ENCODE assay signal across 22 mouse cellular contexts in the genomic region with DNA sequence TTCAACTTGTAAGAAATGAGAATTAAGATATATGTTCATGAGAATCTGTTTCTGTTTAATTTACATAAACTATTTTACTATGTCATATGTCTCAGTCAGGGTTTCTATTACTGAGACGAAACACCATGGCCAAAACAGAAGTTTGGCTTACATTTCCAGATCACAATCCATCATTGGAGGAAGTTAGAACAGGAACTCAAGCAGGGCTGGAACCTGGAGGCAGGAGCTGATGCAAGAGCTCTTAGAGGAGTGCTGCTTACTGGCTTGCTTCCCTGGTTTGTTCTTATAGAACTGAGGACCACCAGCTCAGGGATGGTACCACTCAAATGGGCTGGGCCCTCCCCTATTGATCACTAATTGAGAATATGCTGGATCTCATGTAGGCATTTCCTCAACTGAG. TPM values are rescaled to one million over a fixed set of nuclear protein-coding genes. Genes with fewer than 3 reads are reported as not detected.
DNase-seq lines count a peak whose midpoint lies in the region; ATAC-seq and TF ChIP-seq lines count a peak whose summit lies in the region.
"Had no signal": no experiment of that assay in that cellular context is flagged by ENCODE, and none has a peak within 500 bp of the region (broad histone marks: within the 10 kb centered on the region; RNA-seq: fewer than 3 reads in every experiment).

No protein-coding gene starts in this region.

- peak; percentile 61 for ATAC-seq in monocyte, adult 5-6 weeks (replicated peaks; ENCODE audit: insufficient number of reproducible peaks, low FRiP score, low TSS enrichment, poor library complexity, severe bottlenecking)
- ATAC-seq in stomach, postnatal 0 days (ENCODE audit: low FRiP score, low TSS enrichment) = no peak
- ATAC-seq: activated CD4-positive, CD25-positive, alpha-beta regulatory T cell, adult 4 months; CD4-positive, CD25-positive, alpha-beta regulatory T cell, adult 4 months; forebrain, embryonic 13.5 days; forebrain, postnatal 0 days; Patski had no signal

- TF ChIP-seq CTCF in MEL (IDR thresholded peaks at IDR 0.05 in 2 of 3, conservative IDR thresholded peaks at IDR 0.05 in 1 of 3; ENCODE audit: control insufficient read depth in 1 of 3, insufficient read depth in 1 of 3, low read depth in 2 of 3, low read length in 3 of 3, poor library complexity in 1 of 3, severe bottlenecking in 1 of 3) = no peak
- TF ChIP-seq CTCF in stomach, postnatal 0 days (IDR thresholded peaks at IDR 0.05; ENCODE audit: low read depth) = no peak

- H3K4me2 ChIP-seq in stomach, postnatal 0 days (replicated peaks; ENCODE audit: low read depth) = no peak overlapping the region
- H3K4me2 ChIP-seq: forebrain, embryonic 13.5 days; heart, embryonic 11.5 days; hindbrain, embryonic 14.5 days had no signal

- peaks cover 0 to 12% of the 10 kb centered on the region in 2 experiments; a peak in 2 of 4 replicates for H3K36me3 ChIP-seq in MEL (ENCODE audit: control insufficient read depth in 1 of 2, insufficient read depth in 2 of 2, low read length in 2 of 2)
- no peaks in the 10 kb centered on the region for H3K36me3 ChIP-seq in stomach, postnatal 0 days (ENCODE audit: control insufficient read depth, insufficient read depth, low read length)
- H3K36me3 ChIP-seq in limb, embryonic 10.5 days = peaks cover under 1% of the 10 kb centered on the region; the same call in 1 of the 2 replicates
- H3K36me3 ChIP-seq: embryonic facial prominence, embryonic 10.5 days; G1E had no signal

- TF ChIP-seq POLR2A in MEL (IDR thresholded peaks at IDR 0.05; ENCODE audit: control insufficient read depth in 1 of 2, insufficient read depth in 1 of 2, low read depth in 1 of 2, low read length in 2 of 2, poor library complexity in 1 of 2) = no peak

- no peak overlapping the region for H3K9ac ChIP-seq in MEL (ENCODE audit: control insufficient read depth, low read depth, low read length, poor library complexity, severe bottlenecking)
- H3K9ac ChIP-seq in stomach, postnatal 0 days (ENCODE audit: low read length) = no peak overlapping the region
- H3K9ac ChIP-seq: forebrain, embryonic 13.5 days; forebrain, postnatal 0 days; hindbrain, embryonic 14.5 days had no signal

- H3K27ac ChIP-seq in MEL (ENCODE audit: control insufficient read depth, low read depth, low read length) = no peak overlapping the region
- H3K27ac ChIP-seq in stomach, postnatal 0 days (replicated peaks) = no peak overlapping the region
- H3K27ac ChIP-seq in limb, embryonic 10.5 days = no peak overlapping the region
- H3K27ac ChIP-seq: embryonic facial prominence, embryonic 10.5 days; forebrain, embryonic 13.5 days; heart, adult 2 months; hindbrain, embryonic 10.5 days; hindbrain, embryonic 14.5 days had no signal

- no peaks in the 10 kb centered on the region for H3K27me3 ChIP-seq in MEL (ENCODE audit: control insufficient read depth in 1 of 2, insufficient read depth in 2 of 2, low read length in 2 of 2)
- H3K27me3 ChIP-seq in stomach, postnatal 0 days (ENCODE audit: control insufficient read depth, insufficient read depth, low read length) = no peaks in the 10 kb centered on the region
- no peaks in the 10 kb centered on the region for H3K27me3 ChIP-seq in limb, embryonic 10.5 days (ENCODE audit: low read depth, poor library complexity, severe bottlenecking)
- H3K27me3 ChIP-seq: forebrain, embryonic 13.5 days; Patski had no signal

- H3K4me3 ChIP-seq in MEL (ENCODE audit: control insufficient read depth in 1 of 2, insufficient read depth in 1 of 2, low read depth in 2 of 2, low read length in 2 of 2) = no peak overlapping the region
- H3K4me3 ChIP-seq in stomach, postnatal 0 days (ENCODE audit: low read depth, low read length) = no peak overlapping the region
- H3K4me3 ChIP-seq in limb, embryonic 10.5 days = no peak overlapping the region
- H3K4me3 ChIP-seq: embryonic facial prominence, embryonic 10.5 days; forebrain, embryonic 13.5 days; heart, adult 2 months; hindbrain, embryonic 10.5 days had no signal

- WGBS in stomach, postnatal 0 days = 26% methylated on average over 1 of the region's 1 CpGs
- WGBS in limb, embryonic 10.5 days = 67% methylated on average over 1 of the region's 1 CpGs

- DNase-seq in 416B (ENCODE audit: low read depth) (peak; percentile 57), MEL (ENCODE audit: low read depth, low spot score) (peak; percentile 61)
- DNase-seq in lung, postnatal 14 days = peak; percentile 9
- DNase-seq in stomach, postnatal 0 days (ENCODE audit: low spot score) = no peak
- DNase-seq in limb, embryonic 10.5 days (ENCODE audit: low spot score) = no peak
- DNase-seq: adrenal gland, postnatal 14 days; B cell, adult 2 months; cerebellum, adult 2 months; cerebellum, postnatal 10 days; forebrain, postnatal 0 days; gastrocnemius, postnatal 36 days; heart, adult 2 months had no signal

- H3K9me3 ChIP-seq in MEL (replicated peaks; ENCODE audit: insufficient read depth, low read length) = no peaks in the 10 kb centered on the region
- H3K9me3 ChIP-seq in stomach, postnatal 0 days (ENCODE audit: control insufficient read depth, low read length) = no peaks in the 10 kb centered on the region
- no peaks in the 10 kb centered on the region for H3K9me3 ChIP-seq in limb, embryonic 10.5 days (replicated peaks)
- H3K9me3 ChIP-seq: embryonic facial prominence, embryonic 10.5 days; forebrain, embryonic 13.5 days; G1E; hindbrain, embryonic 10.5 days had no signal

- no peaks in the 10 kb centered on the region; the same call in 1 of the 2 replicates for H3K79me2 ChIP-seq in MEL (ENCODE audit: control insufficient read depth, insufficient read depth, low read length, poor library complexity)

- H3K4me1 ChIP-seq in MEL (ENCODE audit: control insufficient read depth in 1 of 2, insufficient read depth in 2 of 2, low read length in 2 of 2) = peaks cover 5 to 7% of the 10 kb centered on the region in 2 experiments
- 0 out of 2 replicates have a peak, but pooled peaks cover 2% of the 10 kb centered on the region for H3K4me1 ChIP-seq in stomach, postnatal 0 days (replicated peaks; ENCODE audit: control insufficient read depth, insufficient read depth)
- no peaks in the 10 kb centered on the region for H3K4me1 ChIP-seq in limb, embryonic 10.5 days
- H3K4me1 ChIP-seq: embryonic facial prominence, embryonic 10.5 days; hindbrain, embryonic 10.5 days had no signal

- TF ChIP-seq EP300 in MEL (IDR thresholded peaks at IDR 0.05; ENCODE audit: low read depth in 1 of 2, low read length in 2 of 2) = no peak
- TF ChIP-seq EP300 in stomach, postnatal 0 days (optimal IDR thresholded peaks at IDR 0.05) = no peak

- TF ChIP-seq RAD21 in MEL (IDR thresholded peaks at IDR 0.05; ENCODE audit: low read depth, low read length) = no peak

TF ChIP-seq in MEL, 35 proteins besides CTCF, POLR2A, EP300 and RAD21:
- TF ChIP-seq MEF2A (IDR thresholded peaks at IDR 0.05; ENCODE audit: extremely low read depth, insufficient replicate concordance, low read depth, low read length, poor library complexity, severe bottlenecking) = no peak
- TF ChIP-seq ZC3H11A (IDR thresholded peaks at IDR 0.05; ENCODE audit: low read depth, low read length) = no peak
- no peak for TF ChIP-seq USF2 (IDR thresholded peaks at IDR 0.05; ENCODE audit: borderline replicate concordance in 1 of 2, insufficient read depth in 1 of 2, low read depth in 1 of 2, low read length in 2 of 2)
- TF ChIP-seq NELFE (IDR thresholded peaks at IDR 0.05; ENCODE audit: low read depth, low read length) = no peak
- TF ChIP-seq SIN3A (IDR thresholded peaks at IDR 0.05; ENCODE audit: low read length) = no peak
- no peak for TF ChIP-seq SMC3 (IDR thresholded peaks at IDR 0.05; ENCODE audit: low read depth, low read length)
- no peak for TF ChIP-seq USF1 (IDR thresholded peaks at IDR 0.05; ENCODE audit: low read depth, low read length)
- no peak for TF ChIP-seq UBTF (IDR thresholded peaks at IDR 0.05; ENCODE audit: borderline replicate concordance, insufficient read depth, low read depth, low read length)
- no peak for TF ChIP-seq MAFK (IDR thresholded peaks at IDR 0.05; ENCODE audit: borderline replicate concordance, low read depth, low read length)
- TF ChIP-seq MYC (IDR thresholded peaks at IDR 0.05; ENCODE audit: low read depth, low read length) = no peak
- TF ChIP-seq BHLHE40 (IDR thresholded peaks at IDR 0.05; ENCODE audit: borderline replicate concordance, low read depth, low read length) = no peak
- TF ChIP-seq GATA1 (IDR thresholded peaks at IDR 0.05; ENCODE audit: low read depth, low read length) = no peak
- no peak for TF ChIP-seq ETS1 (IDR thresholded peaks at IDR 0.05; ENCODE audit: low read depth, low read length)
- TF ChIP-seq ZNF384 (IDR thresholded peaks at IDR 0.05; ENCODE audit: low read depth, low read length) = no peak
- TF ChIP-seq ELF1 (IDR thresholded peaks at IDR 0.05; ENCODE audit: low read depth, low read length) = no peak

RNA-seq across cellular contexts. Expression of a gene that starts 25.7 kb away (rescaled TPM):
- total RNA-seq in MEL (2012; rRNA removed) = 4.5 and 4.7 TPM in 2 replicates
- 1 to 10 TPM in 1 of 2 experiments, not detected in 1; 4.3 TPM for polyA plus RNA-seq in MEL (2012; ENCODE audit: insufficient read depth in 1 of 2, insufficient read length in 2 of 2, low read depth in 1 of 2, low replicate concordance in 2 of 2, missing spikeins in 1 of 2)
- total RNA-seq in monocyte, adult 5-6 weeks (2017) = 149 to 221 TPM (median 220 TPM) in 3 replicates
- polyA plus RNA-seq in stomach, postnatal 0 days (2015; fragmentation: Nextera tagmentation; extraction: Ambion mirVana) = 8.7 and 9.4 TPM in 2 replicates
- 77.0 and 93.3 TPM in 2 replicates for polyA plus RNA-seq in limb, embryonic 10.5 days (2016; fragmentation: Nextera tagmentation; extraction: Ambion mirVana)

Comparison
In these comparisons a context has a peak if more than half of its experiments do, and no peak if none do; other contexts are left out.
1. DNase-seq: peak in 416B (single experiment), MEL (single experiment) and lung, postnatal 14 days (single experiment); none in stomach, postnatal 0 days (single experiment) and limb, embryonic 10.5 days (single experiment).